8 mouse cellular contexts compared by ENCODE assay signal in genomic region chr4:155490456-155490855, GRCm38 (mm10). TPM values are rescaled to one million over a fixed set of nuclear protein-coding genes. Genes with fewer than 3 reads are reported as not detected.
DNase-seq lines count a peak whose midpoint lies in the region; ATAC-seq and TF ChIP-seq lines count a peak whose summit lies in the region.

No protein-coding gene starts in this region.

- intact Hi-C loops in heart, postnatal 25 days (cut with DNase I) = loop anchor here (2.0 to 5.0 kb wide), 2 partner anchors 37 to 70 kb away; no protein-coding TSS in a partner anchor

- peak overlapping the region; percentile 83 for H3K4me2 ChIP-seq in hindbrain, embryonic 16.5 days (ENCODE audit: low read length)

- peak; percentile 93 for DNase-seq in heart, adult 11 months
- no peak for DNase-seq in heart, postnatal 25 days (ENCODE audit: low spot score)
- peak; percentile 24 for DNase-seq in brain, embryonic 14.5 days (ENCODE audit: low read depth)
- no peak for DNase-seq in right cerebral cortex, postnatal 36 days (ENCODE audit: low spot score in 2 of 2)
- DNase-seq in thymus, adult 18-20 months = no peak
- DNase-seq in frontal cortex, postnatal 10 days (ENCODE audit: low spot score in 2 of 2) = no peak

- no peak for TF ChIP-seq POLR2A in brain, embryonic 14.5 days (IDR thresholded peaks at IDR 0.05; ENCODE audit: borderline replicate concordance, extremely low read depth, insufficient read depth, insufficient read length, poor library complexity, severe bottlenecking)

- no peak for TF ChIP-seq CTCF in brain, embryonic 14.5 days (IDR thresholded peaks at IDR 0.05; ENCODE audit: borderline replicate concordance, extremely low read depth, insufficient read depth, insufficient read length)

- H3K9me3 ChIP-seq in hindbrain, embryonic 16.5 days (ENCODE audit: control insufficient read depth, low read length) = no peaks in the 10 kb centered on the region

- no peaks in the 10 kb centered on the region for H3K27me3 ChIP-seq in hindbrain, embryonic 16.5 days (replicated peaks; ENCODE audit: control insufficient read depth, insufficient read depth, low read length)

- peak overlapping the region; percentile 100 for H3K9ac ChIP-seq in hindbrain, embryonic 16.5 days (ENCODE audit: low read depth, low read length)

- no peaks in the 10 kb centered on the region for H3K36me3 ChIP-seq in hindbrain, embryonic 16.5 days (ENCODE audit: control insufficient read depth, insufficient read depth, low read length)

- 0 out of 2 replicates have a peak, but pooled peaks have one; percentile 4 for ATAC-seq in hindbrain, embryonic 16.5 days
- ATAC-seq in megakaryocyte, adult 5-6 weeks (ENCODE audit: poor library complexity, severe bottlenecking) = peak; percentile 16; the same call in 1 of the 2 replicates

- peak overlapping the region; percentile 98 for H3K4me3 ChIP-seq in hindbrain, embryonic 16.5 days (ENCODE audit: low read length)

- peak overlapping the region; percentile 95 for H3K27ac ChIP-seq in hindbrain, embryonic 16.5 days (ENCODE audit: low read depth, low read length)

- H3K4me1 ChIP-seq in hindbrain, embryonic 16.5 days (ENCODE audit: control insufficient read depth, insufficient read depth, low read depth, low read length) = peaks cover 30% of the 10 kb centered on the region

- WGBS in hindbrain, embryonic 16.5 days = 16% methylated on average over 5 of the region's 5 CpGs

RNA-seq across cellular contexts. Expression of gene Gnb1, which starts 0.7 kb away (rescaled TPM):
- total RNA-seq in heart, postnatal 25 days (2021) = 100 to 1,000 TPM; 166 to 196 TPM
- 1,050 and 1,071 TPM in 2 replicates for polyA plus RNA-seq in brain, embryonic 14.5 days (2012; rRNA removed)
- 1,017 and 1,097 TPM in 2 replicates for polyA plus RNA-seq in hindbrain, embryonic 16.5 days (2015; fragmentation: Nextera tagmentation; extraction: Ambion mirVana)
- 244 and 278 TPM in 2 replicates for total RNA-seq in megakaryocyte, adult 5-6 weeks (2015)
- total RNA-seq in megakaryocyte, adult 5-6 weeks (2017) = 158 and 180 TPM in 2 replicates

RNA-seq across cellular contexts. Expression of gene Tmem52, which starts 21.5 kb away (rescaled TPM):
- total RNA-seq in heart, postnatal 25 days (2021) = 1 to 10 TPM; 7.1 to 8.1 TPM
- 0.23 and 0.39 TPM in 2 replicates for polyA plus RNA-seq in brain, embryonic 14.5 days (2012; rRNA removed)
- polyA plus RNA-seq in hindbrain, embryonic 16.5 days (2015; fragmentation: Nextera tagmentation; extraction: Ambion mirVana) = 0.34 TPM in 1 of 2 replicates, not detected in the other
- not detected in 2 replicates for total RNA-seq in megakaryocyte, adult 5-6 weeks (2015)
- not detected in 2 replicates for total RNA-seq in megakaryocyte, adult 5-6 weeks (2017)

Comparison
In these comparisons a context has a peak if more than half of its experiments do, and no peak if none do; other contexts are left out.
1. DNase-seq: peak in heart, adult 11 months (single experiment) and brain, embryonic 14.5 days (single experiment); none in heart, postnatal 25 days (single experiment), right cerebral cortex, postnatal 36 days (0 of 2), thymus, adult 18-20 months (0 of 2) and frontal cortex, postnatal 10 days (0 of 2).
2. RNA of gene Tmem52, which starts 21.5 kb away (total RNA-seq): 7.1 to 8.1 TPM in heart, postnatal 25 days; not detected in megakaryocyte, adult 5-6 weeks; every median in the first group is over 4 times any median in the second.